8 mouse cellular contexts compared by ENCODE assay signal in genomic region chr1:136696077-136696641, GRCm38 (mm10).
DNase-seq lines count a peak whose midpoint lies in the region; ATAC-seq and TF ChIP-seq lines count a peak whose summit lies in the region.

No protein-coding gene starts in this region.

- H3K27me3 ChIP-seq in ES-Bruce4 (ENCODE audit: control insufficient read depth, insufficient read depth, low read length, poor library complexity, severe bottlenecking), result no peaks in the 10 kb centered on the region
- H3K27me3 ChIP-seq in limb, embryonic 14.5 days (ENCODE audit: control insufficient read depth, insufficient read depth, low read length), result no peaks in the 10 kb centered on the region
- no peaks in the 10 kb centered on the region for H3K27me3 ChIP-seq in midbrain, embryonic 16.5 days (ENCODE audit: control insufficient read depth, insufficient read depth, low read depth, low read length)

- peaks cover 2% of the 10 kb centered on the region for H3K4me1 ChIP-seq in ES-Bruce4 (ENCODE audit: control insufficient read depth, insufficient read depth, low read length)
- H3K4me1 ChIP-seq in limb, embryonic 14.5 days (ENCODE audit: control insufficient read depth, insufficient read depth, low read length), result peaks cover 6% of the 10 kb centered on the region; the same call in 1 of the 2 replicates
- H3K4me1 ChIP-seq in midbrain, embryonic 16.5 days (ENCODE audit: control insufficient read depth, insufficient read depth, low read length), result no peaks in the 10 kb centered on the region

- no peak for ATAC-seq in limb, embryonic 14.5 days (ENCODE audit: low FRiP score, low read depth)
- ATAC-seq in midbrain, embryonic 16.5 days, result no peak
- no peak for ATAC-seq in inflammation-experienced regulatory T-cells, adult 6 months
- ATAC-seq in megakaryocyte, adult 5-6 weeks (ENCODE audit: poor library complexity, severe bottlenecking), result no peak
- ATAC-seq in megakaryocyte-erythroid progenitor cell, adult 5-6 weeks (replicated peaks; ENCODE audit: low FRiP score, low TSS enrichment, poor library complexity, severe bottlenecking), result no peak

- intact Hi-C loops in heart, postnatal 10 days (cut with DNase I), result no loop called here

- peak overlapping the region; percentile 92 for H3K9ac ChIP-seq in ES-Bruce4 (ENCODE audit: low read depth, poor library complexity, severe bottlenecking)
- H3K9ac ChIP-seq in limb, embryonic 14.5 days (ENCODE audit: low read depth, low read length, severe bottlenecking), result 0 out of 2 replicates have a peak overlapping the region, but pooled peaks have one; percentile 1
- no peak overlapping the region for H3K9ac ChIP-seq in midbrain, embryonic 16.5 days (ENCODE audit: low read depth, low read length)

- peak overlapping the region; percentile 99 for H3K27ac ChIP-seq in ES-Bruce4 (ENCODE audit: insufficient read depth, low read length)
- H3K27ac ChIP-seq in limb, embryonic 14.5 days (replicated peaks; ENCODE audit: low read depth, low read length), result no peak overlapping the region
- H3K27ac ChIP-seq in midbrain, embryonic 16.5 days (ENCODE audit: low read length), result no peak overlapping the region

- no peaks in the 10 kb centered on the region for H3K9me3 ChIP-seq in ES-Bruce4 (replicated peaks; ENCODE audit: control insufficient read depth, insufficient read depth, low read length, poor library complexity, severe bottlenecking)
- no peaks in the 10 kb centered on the region for H3K9me3 ChIP-seq in limb, embryonic 14.5 days (ENCODE audit: control insufficient read depth, low read length)
- no peaks in the 10 kb centered on the region for H3K9me3 ChIP-seq in midbrain, embryonic 16.5 days (replicated peaks; ENCODE audit: control insufficient read depth, low read length, poor library complexity, severe bottlenecking)

- H3K4me2 ChIP-seq in limb, embryonic 14.5 days (replicated peaks; ENCODE audit: low read depth, low read length, severe bottlenecking), result peak overlapping the region; percentile 36; the same call in 1 of the 2 replicates
- peak overlapping the region; percentile 33; the same call in 1 of the 2 replicates for H3K4me2 ChIP-seq in midbrain, embryonic 16.5 days (ENCODE audit: low read length)

- TF ChIP-seq POLR2A in ES-Bruce4 (IDR thresholded peaks at IDR 0.05; ENCODE audit: insufficient read depth, low read length), result no peak
- TF ChIP-seq POLR2A in limb, embryonic 14.5 days (IDR thresholded peaks at IDR 0.05; ENCODE audit: borderline replicate concordance, extremely low read depth, insufficient read depth, insufficient read length), result no peak

- peak; percentile 100 for TF ChIP-seq EP300 in ES-Bruce4 (IDR thresholded peaks at IDR 0.05; ENCODE audit: insufficient read depth, low read depth, low read length)

- 5% methylated on average over 19 of the region's 19 CpGs for WGBS in limb, embryonic 14.5 days
- 12% methylated on average over 19 of the region's 19 CpGs for WGBS in midbrain, embryonic 16.5 days

- no peak for TF ChIP-seq CTCF in ES-Bruce4 (IDR thresholded peaks at IDR 0.05; ENCODE audit: low read depth, low read length)

- peak; percentile 44 for DNase-seq in embryo, embryonic 10 days (ENCODE audit: low spot score)
- peak; percentile 23 to 26 for DNase-seq in heart, postnatal 10 days
- no peak for DNase-seq in limb, embryonic 14.5 days (ENCODE audit: low spot score)

- H3K36me3 ChIP-seq in ES-Bruce4 (ENCODE audit: control insufficient read depth, insufficient read depth, low read length, poor library complexity, severe bottlenecking), result 0 out of 2 replicates have a peak, but pooled peaks cover 7% of the 10 kb centered on the region
- no peaks in the 10 kb centered on the region for H3K36me3 ChIP-seq in limb, embryonic 14.5 days (ENCODE audit: control insufficient read depth, insufficient read depth, low read length)
- H3K36me3 ChIP-seq in midbrain, embryonic 16.5 days (ENCODE audit: control insufficient read depth, insufficient read depth, low read length), result no peaks in the 10 kb centered on the region

- H3K4me3 ChIP-seq in ES-Bruce4 (ENCODE audit: low read depth, low read length), result peak overlapping the region; percentile 74
- H3K4me3 ChIP-seq in limb, embryonic 14.5 days (replicated peaks; ENCODE audit: low read length), result 0 out of 2 replicates have a peak overlapping the region, but pooled peaks have one; percentile 9
- no peak overlapping the region for H3K4me3 ChIP-seq in midbrain, embryonic 16.5 days (ENCODE audit: low read depth, low read length)
